Mouse (Mus musculus) MEL (cell line): ENCODE results near the gene Fam222a. TPM values are rescaled to one million over a fixed set of nuclear protein-coding genes. Genes with fewer than 3 reads are reported as not detected.

Experiments used
- DNase-seq: peaks from one replicate; pipeline ENCODE4 v3.0.0; 2011; ENCODE audit warnings: low read depth, low spot score
- H3K27ac ChIP-seq: 2 replicates; pipeline ENCODE4 v1.5.1; 2012; ENCODE audit warnings: low read depth, mild to moderate bottlenecking, control low read depth, low read length, moderate library complexity; ENCODE audit not compliant: control insufficient read depth
- H3K27me3 ChIP-seq, 2 experiments: fragments of 150-350 bp in 1 of 2; sonication (generic) in 1 of 2; 2 replicates each; pipeline ENCODE4 v1.6.1; 2012; ENCODE audit warnings: low read length in 2 of 2, mild to moderate bottlenecking in 2 of 2, improper control_type of control experiment in 1 of 2, moderate library complexity in 1 of 2; ENCODE audit not compliant: insufficient read depth in 2 of 2, control insufficient read depth in 1 of 2
- H3K36me3 ChIP-seq, 2 experiments: 2 replicates each; pipeline ENCODE4 v1.6.1; 2012 to 2014; ENCODE audit warnings: low read length in 2 of 2, improper control_type of control experiment in 1 of 2, inconsistent platforms in 1 of 2, mild to moderate bottlenecking in 1 of 2; ENCODE audit not compliant: insufficient read depth in 2 of 2, control insufficient read depth in 1 of 2
- H3K4me1 ChIP-seq, 2 experiments: fragments of 150-350 bp in 1 of 2; sonication (generic) in 1 of 2; 2 replicates each; pipeline ENCODE4 v1.6.1; 2012; ENCODE audit warnings: low read length in 2 of 2, improper control_type of control experiment in 1 of 2, mild to moderate bottlenecking in 1 of 2; ENCODE audit not compliant: insufficient read depth in 2 of 2, control insufficient read depth in 1 of 2
- H3K4me3 ChIP-seq, 2 experiments: fragments of 150-350 bp in 1 of 2; sonication (generic) in 1 of 2; 2 replicates each; pipeline ENCODE4 v1.5.1; 2012; ENCODE audit warnings: low read depth in 2 of 2, low read length in 2 of 2, mild to moderate bottlenecking in 2 of 2, moderate library complexity in 2 of 2, control low read depth in 1 of 2, improper control_type of control experiment in 1 of 2; ENCODE audit not compliant: control insufficient read depth in 1 of 2, insufficient read depth in 1 of 2
- H3K79me2 ChIP-seq: 2 replicates; pipeline ENCODE4 v1.6.1; 2012; ENCODE audit warnings: mild to moderate bottlenecking, low read length, moderate library complexity; ENCODE audit not compliant: control insufficient read depth, poor library complexity, insufficient read depth
- H3K9ac ChIP-seq: 2 replicates; pipeline ENCODE4 v1.6.1; 2012; ENCODE audit warnings: low read depth, mild to moderate bottlenecking, control low read depth, low read length, moderate library complexity; ENCODE audit not compliant: control insufficient read depth, poor library complexity, severe bottlenecking
- H3K9me3 ChIP-seq: fragments of 150-350 bp; sonication (generic); replicated peaks from 2 replicates; pipeline ENCODE4 v1.6.1; 2012; ENCODE audit warnings: mild to moderate bottlenecking, low read length, improper control_type of control experiment, moderate library complexity; ENCODE audit not compliant: insufficient read depth
- CHD2 ChIP-seq: IDR thresholded peaks from 2 replicates; pipeline ENCODE4 v1.6.1; 2011; ENCODE audit warnings: low read length, improper control_type of control experiment
- CTCF ChIP-seq, 3 experiments: IDR thresholded peaks in 2 of 3; conservative IDR thresholded peaks in 1 of 3; 2 replicates each; pipeline ENCODE4 v1.5.1; 2011 to 2012; ENCODE audit warnings: low read length in 3 of 3, low read depth in 2 of 3, mild to moderate bottlenecking in 2 of 3, improper control_type of control experiment in 1 of 3, inconsistent platforms in 1 of 3, mixed read lengths in 1 of 3, moderate library complexity in 1 of 3; ENCODE audit not compliant: control insufficient read depth in 1 of 3, insufficient read depth in 1 of 3, poor library complexity in 1 of 3, severe bottlenecking in 1 of 3
- EP300 ChIP-seq, 2 experiments: IDR thresholded peaks; 2 replicates each; pipeline ENCODE4 v1.6.1; 2011; ENCODE audit warnings: improper control_type of control experiment in 2 of 2, low read length in 2 of 2, low read depth in 1 of 2, mild to moderate bottlenecking in 1 of 2
- KAT2A ChIP-seq: conservative IDR thresholded peaks from 2 replicates; pipeline ENCODE4 v1.6.1; 2012; ENCODE audit warnings: low read depth, low read length, improper control_type of control experiment, inconsistent platforms
- MYB ChIP-seq: IDR thresholded peaks from 2 replicates; pipeline ENCODE4 v1.6.1; 2011; ENCODE audit warnings: mild to moderate bottlenecking, low read depth, low read length, improper control_type of control experiment
- MYC ChIP-seq: IDR thresholded peaks from 2 replicates; pipeline ENCODE4 v1.6.1; 2011; ENCODE audit warnings: low read depth, mild to moderate bottlenecking, low read length, improper control_type of control experiment, moderate library complexity
- POLR2AphosphoS5 ChIP-seq: IDR thresholded peaks from 2 replicates; pipeline ENCODE4 v1.6.1; 2012; ENCODE audit warnings: low read depth, borderline replicate concordance, mild to moderate bottlenecking, inconsistent platforms, low read length, moderate library complexity, mixed read lengths
- RAD21 ChIP-seq: IDR thresholded peaks from 2 replicates; pipeline ENCODE4 v1.6.1; 2011; ENCODE audit warnings: mild to moderate bottlenecking, low read depth, low read length, improper control_type of control experiment
- SMC3 ChIP-seq: IDR thresholded peaks from 2 replicates; pipeline ENCODE4 v1.6.1; 2011; ENCODE audit warnings: low read depth, low read length, improper control_type of control experiment
- TBP ChIP-seq: IDR thresholded peaks from 2 replicates; pipeline ENCODE4 v1.8.0; 2011; ENCODE audit warnings: low read depth, low read length, improper control_type of control experiment
- TCF12 ChIP-seq: IDR thresholded peaks from 2 replicates; pipeline ENCODE4 v1.6.1; 2014; ENCODE audit warnings: low read depth, mild to moderate bottlenecking, inconsistent platforms, low read length, improper control_type of control experiment, moderate library complexity
- UBTF ChIP-seq: IDR thresholded peaks from 2 replicates; pipeline ENCODE4 v1.6.1; 2012; ENCODE audit warnings: low read depth, mild to moderate bottlenecking, inconsistent platforms, low read length, improper control_type of control experiment, moderate library complexity, borderline replicate concordance; ENCODE audit not compliant: insufficient read depth
- USF2 ChIP-seq, 2 experiments: IDR thresholded peaks; 2 replicates each; pipeline ENCODE4 v1.6.1; 2011 to 2012; ENCODE audit warnings: improper control_type of control experiment in 2 of 2, low read length in 2 of 2, borderline replicate concordance in 1 of 2, inconsistent platforms in 1 of 2, low read depth in 1 of 2, mild to moderate bottlenecking in 1 of 2; ENCODE audit not compliant: insufficient read depth in 1 of 2
- ZC3H11A ChIP-seq: IDR thresholded peaks from 2 replicates; pipeline ENCODE4 v1.6.1; 2012; ENCODE audit warnings: low read depth, mild to moderate bottlenecking, inconsistent platforms, low read length, improper control_type of control experiment
- ZMIZ1 ChIP-seq: IDR thresholded peaks from 2 replicates; pipeline ENCODE4 v1.6.1; 2012; ENCODE audit warnings: low read depth, mild to moderate bottlenecking, inconsistent platforms, low read length, improper control_type of control experiment, moderate library complexity
- ZNF384 ChIP-seq: IDR thresholded peaks from 2 replicates; pipeline ENCODE4 v1.6.1; 2012; ENCODE audit warnings: low read depth, mild to moderate bottlenecking, inconsistent platforms, low read length, improper control_type of control experiment
- polyA plus RNA-seq, 2 experiments: library from polyadenylated mRNA; stranded (reverse) in 1 of 2; unstranded in 1 of 2; fragments of >175 nt in 1 of 2; fragments of >200 nt in 1 of 2; gene quantifications; 2 replicates each; pipeline versions ENCODE4 v1.2.1 to v1.2.4; 2012; ENCODE audit warnings: low replicate concordance in 2 of 2, low read depth in 1 of 2; ENCODE audit not compliant: insufficient read length in 2 of 2, insufficient read depth in 1 of 2, missing spikeins in 1 of 2
- total RNA-seq: library from RNA; depleted of rRNA; stranded (reverse); fragments of 300-350 nt; gene quantifications from 2 replicates; pipeline ENCODE4 v1.2.3, GENCODE M21; 2012

Gene Fam222a
- total and polyA plus RNA-seq, 3 experiments: 0.27 to 0.70 TPM; not detected in 1

GRCm38 (mm10) chr5:114603975-114604374, 36.2 kb downstream of the Fam222a start:
- Histone ChIP-seq H3K4me1 (no peaks in the 10 kb centered on the region), H3K79me2 (no peaks in the 10 kb centered on the region), H3K36me3 (no peaks in the 10 kb centered on the region), H3K27ac (no peak overlapping the region), H3K9me3 (no peaks in the 10 kb centered on the region), H3K9ac (no peak overlapping the region), H3K27me3 (no peaks in the 10 kb centered on the region), H3K4me3 (no peak overlapping the region)
- DNase-seq: peak; percentile 59
- TF ChIP-seq USF2 (IDR thresholded peaks at IDR 0.05; ENCODE audit: borderline replicate concordance in 1 of 2, insufficient read depth in 1 of 2, low read depth in 1 of 2, low read length in 2 of 2) (no peak), CTCF (IDR thresholded peaks at IDR 0.05 in 2 of 3, conservative IDR thresholded peaks at IDR 0.05 in 1 of 3; ENCODE audit: control insufficient read depth in 1 of 3, insufficient read depth in 1 of 3, low read depth in 2 of 3, low read length in 3 of 3, poor library complexity in 1 of 3, severe bottlenecking in 1 of 3) (peak; percentile 45 to 55 (median 53); a peak in 5 of 6 replicates), POLR2AphosphoS5 (no peak), ZC3H11A (0 out of 2 replicates have a peak, but pooled peaks have one; percentile 15), UBTF (no peak), TBP (no peak), CHD2 (no peak), EP300 (IDR thresholded peaks at IDR 0.05; ENCODE audit: low read depth in 1 of 2, low read length in 2 of 2) (no peak), MYB (no peak), RAD21 (peak; percentile 12), KAT2A (no peak), ZNF384 (no peak), SMC3 (0 out of 2 replicates have a peak, but pooled peaks have one; percentile 9), TCF12 (no peak), MYC (no peak), ZMIZ1 (no peak)

- TF ChIP-seq CTCF (IDR thresholded peaks at IDR 0.05 in 2 of 3, conservative IDR thresholded peaks at IDR 0.05 in 1 of 3; ENCODE audit: control insufficient read depth in 1 of 3, insufficient read depth in 1 of 3, low read depth in 2 of 3, low read length in 3 of 3, poor library complexity in 1 of 3, severe bottlenecking in 1 of 3) (peak; percentile 27 to 75 (median 49)), KAT2A (no peak)
- no peak overlapping the region for H3K9ac ChIP-seq
- H3K4me1 ChIP-seq: no peaks in the 10 kb centered on the region
- H3K79me2 ChIP-seq: no peaks in the 10 kb centered on the region
- no peaks in the 10 kb centered on the region for H3K9me3 ChIP-seq
- no peak for DNase-seq
- H3K27me3 ChIP-seq: no peaks in the 10 kb centered on the region
- no peaks in the 10 kb centered on the region for H3K36me3 ChIP-seq
- H3K27ac ChIP-seq: no peak overlapping the region
- no peak overlapping the region for H3K4me3 ChIP-seq
These were observed 37.0 kb downstream of the Fam222a start for GRCm38 (mm10) chr5:114604781-114605290.
